Mouse (Mus musculus) spleen, adult 2 months (tissue): ENCODE measurements around the gene Fam222a. TPM values are rescaled to one million over a fixed set of nuclear protein-coding genes. Genes with fewer than 3 reads are reported as not detected.

Experiments used
- DNase-seq, 2 experiments: peaks; one replicate each; pipeline versions ENCODE4 v3.0.0 to v3.0.0-alpha.2; 2012 to 2021; ENCODE audit warnings: low spot score in 2 of 2, low read depth in 1 of 2
- H3K27ac ChIP-seq: fragments of 200-500 bp; 2 replicates; pipeline ENCODE4 v1.5.1; 2012; ENCODE audit warnings: low read length, inconsistent platforms; ENCODE audit not compliant: insufficient read depth
- H3K27me3 ChIP-seq: fragments of 200-500 bp; 2 replicates; pipeline ENCODE4 v1.6.1; 2012; ENCODE audit warnings: mild to moderate bottlenecking, moderate library complexity, low read length, inconsistent platforms; ENCODE audit not compliant: control insufficient read depth, insufficient read depth
- H3K36me3 ChIP-seq: fragments of 200-500 bp; 2 replicates; pipeline ENCODE4 v1.6.1; 2012; ENCODE audit warnings: mild to moderate bottlenecking, low read length, inconsistent platforms; ENCODE audit not compliant: control insufficient read depth, insufficient read depth
- H3K4me1 ChIP-seq: fragments of 200-500 bp; 2 replicates; pipeline ENCODE4 v1.6.1; 2011; ENCODE audit warnings: inconsistent platforms; ENCODE audit not compliant: control insufficient read depth, insufficient read depth, insufficient read length
- H3K4me3 ChIP-seq: fragments of 200-500 bp; 2 replicates; pipeline ENCODE4 v1.5.1; 2011; ENCODE audit warnings: mild to moderate bottlenecking, inconsistent platforms; ENCODE audit not compliant: insufficient read depth, insufficient read length; ENCODE audit errors: extremely low read depth
- CTCF ChIP-seq: fragments of 200-500 bp; IDR thresholded peaks from 2 replicates; pipeline ENCODE4 v1.5.1; 2011; ENCODE audit warnings: mild to moderate bottlenecking, inconsistent platforms; ENCODE audit not compliant: insufficient read depth, insufficient read length, insufficient replicate concordance; ENCODE audit errors: extremely low read depth
- POLR2A ChIP-seq: fragments of 200-500 bp; IDR thresholded peaks from 2 replicates; pipeline ENCODE4 v1.6.1; 2011; ENCODE audit warnings: low read depth, low read length, inconsistent platforms
- WGBS: fragments of 180-500 bp; shearing (Covaris S2); methylation state at CpG from one replicate; pipeline ENCODE4 v1.1.7; 2018; 5-methylcytosine and 5-hydroxymethylcytosine counted together
- polyA plus RNA-seq: library from polyadenylated mRNA; depleted of rRNA; stranded (reverse); fragments of >200 nt; gene quantifications from 2 replicates; pipeline ENCODE4 v1.2.3, GENCODE M21; 2012

Gene Fam222a
- polyA plus RNA-seq, 1 experiment: 2.8 TPM

DNA sequence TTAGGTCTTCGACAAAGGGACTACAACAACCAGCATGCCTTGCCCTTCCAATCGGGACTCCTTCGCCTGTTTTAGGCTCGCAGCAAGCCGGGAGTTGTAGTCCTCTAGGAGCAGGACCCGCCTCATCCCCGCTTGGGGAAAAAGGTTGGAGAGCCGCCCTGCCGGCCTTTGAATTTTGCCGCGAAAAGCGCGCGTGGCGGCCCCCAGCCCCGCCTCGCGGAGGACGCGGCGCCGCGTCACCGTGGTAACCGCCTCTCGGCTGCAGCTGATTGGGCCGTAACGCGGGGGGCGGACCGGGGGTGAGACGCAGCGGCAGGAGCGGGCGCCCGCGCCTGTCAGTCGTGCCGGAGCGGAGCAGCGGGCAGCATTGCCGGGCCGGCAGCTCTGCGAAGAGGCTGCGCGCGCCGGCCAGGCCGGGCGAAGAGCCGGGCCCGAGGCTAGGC is 720 bp upstream of the Fam222a start:
- H3K36me3 ChIP-seq: no peaks in the 10 kb centered on the region
- WGBS: 1% methylated on average over 50 of the region's 52 CpGs
- no peaks in the 10 kb centered on the region for H3K27me3 ChIP-seq
- DNase-seq: peak; percentile 69 to 89
- H3K4me3 ChIP-seq: peak overlapping the region; percentile 85
- TF ChIP-seq CTCF (no peak), POLR2A (peak; percentile 79)
- H3K4me1 ChIP-seq: peaks cover 22% of the 10 kb centered on the region
- H3K27ac ChIP-seq: 0 out of 2 replicates have a peak overlapping the region, but pooled peaks have one; percentile 53

DNA sequence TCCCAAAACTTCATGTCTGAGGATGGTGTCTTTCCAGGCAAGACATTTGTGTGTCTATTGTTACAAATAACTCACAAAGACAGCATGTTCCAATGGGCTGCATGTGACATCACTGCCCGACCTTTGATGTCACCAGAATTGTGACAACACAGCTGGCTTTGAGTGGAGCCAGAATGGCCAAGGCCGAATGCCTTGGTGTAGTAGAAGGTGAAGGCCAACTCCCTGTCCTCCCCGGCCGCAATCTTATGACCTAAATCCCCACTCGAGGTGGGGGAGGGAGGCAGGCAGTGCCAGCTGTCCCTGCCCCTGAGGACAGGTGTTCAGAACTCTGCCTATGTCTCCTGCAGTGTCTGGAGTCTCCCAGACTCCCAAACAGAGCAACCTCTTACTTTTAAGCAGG is 1.0 kb downstream of the Fam222a start:
- Histone ChIP-seq H3K36me3 (no peaks in the 10 kb centered on the region), H3K27me3 (no peaks in the 10 kb centered on the region), H3K27ac (no peak overlapping the region), H3K4me3 (no peak overlapping the region), H3K4me1 (peaks cover 22% of the 10 kb centered on the region)
- TF ChIP-seq POLR2A: no peak
- no peak for TF ChIP-seq CTCF
- no peak for DNase-seq
- 67% methylated on average over 5 of the region's 5 CpGs for WGBS

DNA sequence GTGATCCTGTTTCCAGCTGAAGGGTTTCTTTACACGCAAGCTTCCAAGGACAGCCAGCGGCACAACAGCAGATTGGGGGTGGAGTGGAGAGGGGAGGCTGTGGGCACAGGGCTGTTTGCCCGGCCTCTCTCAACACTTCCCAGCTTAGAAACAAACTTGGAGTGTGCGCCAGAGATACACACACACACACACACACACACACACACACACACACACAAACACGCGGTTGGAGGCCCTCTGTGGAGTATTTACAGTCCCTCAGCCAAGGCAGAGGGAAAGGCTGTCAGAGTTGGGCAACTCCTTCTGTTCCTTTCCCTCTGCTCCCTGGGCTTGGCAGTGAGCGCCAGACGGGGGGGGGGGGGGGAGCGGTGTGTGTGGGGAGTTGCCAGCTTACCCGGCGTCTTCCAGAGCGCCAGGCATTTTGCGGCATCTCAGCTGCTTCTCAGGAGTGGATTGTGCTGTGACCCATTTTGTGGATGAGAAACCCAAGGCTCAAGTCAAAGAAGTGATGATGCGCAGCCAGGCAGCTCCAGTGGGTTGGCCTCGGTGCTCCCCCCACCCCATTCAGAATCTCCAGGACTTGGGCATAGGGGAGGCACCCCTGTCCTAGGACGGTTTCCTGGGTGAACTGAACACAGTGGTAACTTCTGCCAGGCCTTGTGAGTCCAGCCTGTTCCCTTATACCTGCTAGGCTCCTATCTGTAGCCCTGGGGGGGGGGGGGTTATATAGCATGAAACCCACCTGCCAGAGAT is 2.3 kb downstream of the Fam222a start:
- DNase-seq: no peak
- Histone ChIP-seq H3K27ac (no peak overlapping the region), H3K4me3 (no peak overlapping the region), H3K27me3 (no peaks in the 10 kb centered on the region), H3K36me3 (no peaks in the 10 kb centered on the region), H3K4me1 (peaks cover 22% of the 10 kb centered on the region)
- WGBS: 69% methylated on average over 14 of the region's 16 CpGs
- no peak for TF ChIP-seq POLR2A
- no peak for TF ChIP-seq CTCF

DNA sequence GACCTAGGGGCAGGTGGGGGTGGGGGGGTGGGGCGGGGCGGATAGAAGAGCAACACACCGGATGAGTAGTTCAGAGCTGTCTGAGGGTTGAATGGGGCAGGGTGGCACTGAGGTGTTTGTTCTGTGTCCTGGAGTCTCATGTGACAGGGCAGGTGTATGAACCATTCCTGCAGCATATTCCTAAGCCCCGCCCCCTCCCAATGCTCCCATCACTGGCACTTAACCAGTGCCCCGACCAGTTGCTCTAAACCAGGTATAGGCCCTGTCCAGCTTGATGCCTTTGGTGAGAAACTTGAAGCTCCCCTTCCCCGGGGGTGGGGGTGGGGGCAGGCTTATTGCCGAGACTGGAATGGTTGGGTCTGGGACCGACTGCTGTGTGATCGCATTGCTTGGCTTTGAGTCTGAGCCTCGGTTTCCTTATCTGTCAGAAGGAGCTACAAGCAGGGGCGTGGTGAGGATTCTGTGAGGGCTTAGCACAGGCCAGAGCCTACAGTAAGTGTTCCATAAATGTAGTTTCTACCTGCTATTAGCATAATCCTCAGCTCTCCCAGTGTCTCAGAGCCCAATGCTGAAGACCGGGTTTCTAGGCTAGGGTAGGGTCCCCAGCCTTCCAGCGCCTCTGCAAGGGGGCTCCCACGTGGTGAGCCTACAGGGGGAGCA is 3.1 kb downstream of the Fam222a start:
- H3K4me1 ChIP-seq: peaks cover 22% of the 10 kb centered on the region
- WGBS: 46% methylated on average over 14 of the region's 14 CpGs
- no peak overlapping the region for H3K4me3 ChIP-seq
- TF ChIP-seq CTCF (no peak), POLR2A (no peak)
- DNase-seq: no peak
- H3K36me3 ChIP-seq: no peaks in the 10 kb centered on the region
- H3K27ac ChIP-seq: no peak overlapping the region
- H3K27me3 ChIP-seq: no peaks in the 10 kb centered on the region

DNA sequence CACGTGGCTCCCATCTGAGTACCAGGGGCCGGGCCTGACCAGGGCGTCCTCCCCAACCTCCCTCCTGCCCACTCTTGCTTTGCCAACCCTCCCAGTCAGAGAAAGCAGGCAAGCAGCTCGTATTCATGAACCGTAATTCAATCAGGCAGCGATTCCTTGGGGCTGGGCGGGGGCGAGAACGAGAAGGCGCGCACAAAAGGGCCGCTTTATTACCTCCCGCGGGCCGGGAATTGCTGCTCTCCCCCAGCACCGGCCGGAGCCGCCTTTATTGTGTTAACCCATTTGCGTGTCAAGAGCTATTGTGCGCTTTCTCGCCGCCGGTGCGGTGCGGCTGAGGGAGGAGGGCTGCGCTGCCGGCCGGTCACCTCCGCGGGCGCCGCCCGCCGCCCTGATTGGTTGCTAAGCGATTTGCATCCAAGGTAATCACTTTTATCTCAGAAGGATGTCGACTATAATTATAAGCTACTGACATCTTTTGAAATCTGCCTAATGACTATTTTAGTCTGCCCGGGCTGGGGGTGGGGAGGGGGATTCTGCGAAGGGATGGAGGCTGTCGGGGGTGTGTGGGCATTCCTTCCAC is 3.7 kb downstream of the Fam222a start:
- 20% methylated on average over 39 of the region's 39 CpGs for WGBS
- TF ChIP-seq POLR2A (no peak), CTCF (no peak)
- Histone ChIP-seq H3K36me3 (no peaks in the 10 kb centered on the region), H3K27me3 (no peaks in the 10 kb centered on the region), H3K4me3 (no peak overlapping the region), H3K4me1 (peaks cover 22% of the 10 kb centered on the region), H3K27ac (no peak overlapping the region)
- no peak for DNase-seq

DNA sequence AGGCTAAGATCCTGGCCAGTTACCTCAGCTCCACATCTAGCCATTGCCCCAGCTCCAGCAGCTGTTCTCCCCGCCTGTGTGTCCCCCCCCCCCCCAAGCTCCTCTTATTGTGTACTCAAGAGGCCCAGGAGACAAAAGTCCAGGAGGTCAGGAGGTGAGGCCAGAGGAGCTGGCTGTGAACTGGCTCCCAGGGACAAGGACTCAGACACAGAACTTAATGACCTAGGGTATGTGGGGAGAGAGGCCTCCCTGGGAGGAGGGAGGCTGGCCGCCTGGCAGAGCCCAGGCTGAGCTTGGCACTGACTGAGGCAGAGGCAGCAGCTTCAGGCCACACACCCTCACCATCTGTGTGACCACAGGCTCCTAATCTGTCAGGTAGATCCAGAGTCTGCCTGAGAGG is 5.2 kb downstream of the Fam222a start:
- Histone ChIP-seq H3K27ac (no peak overlapping the region), H3K36me3 (no peaks in the 10 kb centered on the region), H3K4me1 (peaks cover 18% of the 10 kb centered on the region), H3K4me3 (no peak overlapping the region), H3K27me3 (no peaks in the 10 kb centered on the region)
- WGBS: 89% methylated on average over 2 of the region's 2 CpGs
- DNase-seq: no peak
- TF ChIP-seq POLR2A: no peak
- no peak for TF ChIP-seq CTCF
